Mouse (Mus musculus) bone marrow, adult 2 months (tissue): ENCODE measurements around the gene Avpi1.

Experiments used
- CTCF ChIP-seq: fragments of 200-500 bp; IDR thresholded peaks from 2 replicates; pipeline ENCODE4 v1.5.1; 2011; ENCODE audit warnings: low read length, control low read depth; ENCODE audit not compliant: control insufficient read depth, insufficient read depth
- POLR2A ChIP-seq: fragments of 200-500 bp; IDR thresholded peaks from 2 replicates; pipeline ENCODE4 v1.6.1; 2011; ENCODE audit warnings: low read depth, mild to moderate bottlenecking, control low read depth, low read length, borderline replicate concordance; ENCODE audit not compliant: control insufficient read depth

DNA sequence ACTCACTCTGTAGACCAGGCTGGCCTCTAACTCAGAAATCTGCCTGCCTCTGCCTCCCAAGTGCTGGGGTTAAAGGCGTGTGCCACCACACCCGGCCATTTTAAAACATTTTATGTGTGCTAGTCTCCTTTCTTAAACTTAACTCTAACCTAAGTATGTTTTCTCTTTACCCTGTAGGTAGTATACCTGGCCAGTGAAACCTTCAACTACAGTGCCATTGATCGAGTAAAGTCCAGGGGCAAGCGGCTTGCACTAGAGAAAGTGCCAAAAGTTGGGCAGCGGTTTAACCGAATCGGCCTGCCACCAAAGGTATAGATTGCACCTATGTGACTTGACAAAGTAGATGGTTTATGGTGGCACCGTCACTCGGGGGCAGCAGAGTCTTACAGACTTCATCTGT is 24.2 kb downstream of the Avpi1 start:
- TF ChIP-seq POLR2A, result no peak
- TF ChIP-seq CTCF, result 0 out of 2 replicates have a peak, but pooled peaks have one; percentile 14
